Mouse (Mus musculus) thymus, postnatal 10 days (tissue): ENCODE data around the gene Plekhn1.

Experiments used
- DNase-seq, 2 experiments: peaks; one replicate each; pipeline ENCODE4 v3.0.0; 2021; ENCODE audit warnings: low spot score in 2 of 2

Gene Plekhn1

GRCm38 (mm10) chr4:156215649-156216048 is 19.0 kb downstream of the Plekhn1 start, which contains the start of gene Perm1:
Perm1 (plus strand) TSS chr4:156215868.
- no peak for DNase-seq

- no peak for DNase-seq
Measured at GRCm38 (mm10) chr4:156213134-156213533, 21.5 kb downstream of the Plekhn1 start.

- no peak for DNase-seq
Measured at GRCm38 (mm10) chr4:156209963-156210635, 24.6 kb downstream of the Plekhn1 start.

GRCm38 (mm10) chr4:156208872-156209271 is 25.8 kb downstream of the Plekhn1 start:
- DNase-seq, result no peak

- DNase-seq, result peak; percentile 10 to 20
Measured at GRCm38 (mm10) chr4:156203413-156204131, 31.1 kb downstream of the Plekhn1 start.

- peak; percentile 64 to 67 for DNase-seq
Measured at GRCm38 (mm10) chr4:156203001-156203412, 31.6 kb downstream of the Plekhn1 start, which contains the start of gene AW011738. AW011738 (plus strand) TSS chr4:156203304.

- no peak for DNase-seq
Measured at GRCm38 (mm10) chr4:156202462-156202893, 32.2 kb downstream of the Plekhn1 start.

GRCm38 (mm10) chr4:156200623-156201475 is 33.8 kb downstream of the Plekhn1 start, which contains the start of gene Isg15:
Isg15 (minus strand) TSS chr4:156200818.
- peak in 1 of 2 experiments; percentile 28 for DNase-seq

GRCm38 (mm10) chr4:156197829-156198205 is 36.8 kb downstream of the Plekhn1 start:
- DNase-seq, result peak; percentile 49 to 64

GRCm38 (mm10) chr4:156197131-156197828 is 37.4 kb downstream of the Plekhn1 start, which contains the start of gene Agrn:
Agrn (minus strand) TSS chr4:156197488.
- DNase-seq, result peak; percentile 43 to 53

GRCm38 (mm10) chr4:156195927-156196870 is 38.5 kb downstream of the Plekhn1 start:
- peak; percentile 19 to 25 for DNase-seq

GRCm38 (mm10) chr4:156194346-156194745 is 40.3 kb downstream of the Plekhn1 start:
- no peak for DNase-seq

- DNase-seq, result no peak
Measured at GRCm38 (mm10) chr4:156193906-156194305, 40.8 kb downstream of the Plekhn1 start.

GRCm38 (mm10) chr4:156193200-156193590 is 41.5 kb downstream of the Plekhn1 start:
- no peak for DNase-seq

GRCm38 (mm10) chr4:156192421-156193199 is 42.0 kb downstream of the Plekhn1 start:
- DNase-seq, result no peak

- DNase-seq, result no peak
Measured at GRCm38 (mm10) chr4:156188811-156189323, 45.8 kb downstream of the Plekhn1 start.

GRCm38 (mm10) chr4:156188162-156188810 is 46.4 kb downstream of the Plekhn1 start:
- no peak for DNase-seq
